Mouse (Mus musculus) monocyte, adult 2 months (primary cell): ENCODE results near the gene Letm1.

Experiments
- DNase-seq, 2 experiments: peaks; one replicate each; pipeline ENCODE4 v3.0.0; 2022; ENCODE audit warnings: low spot score in 2 of 2, low read depth in 1 of 2

The Letm1 gene

GRCm38 (mm10) chr5:33740548-33740947 lies 42.1 kb downstream of the Letm1 start:
- no peak for DNase-seq

- no peak for DNase-seq
Observed at GRCm38 (mm10) chr5:33738341-33738740, 44.3 kb downstream of the Letm1 start.

- no peak for DNase-seq
Observed at GRCm38 (mm10) chr5:33737903-33738321, 44.7 kb downstream of the Letm1 start.

- DNase-seq: no peak
Observed at GRCm38 (mm10) chr5:33736230-33736629, 46.4 kb downstream of the Letm1 start.

- DNase-seq: no peak
Observed at GRCm38 (mm10) chr5:33735412-33736092, 47.1 kb downstream of the Letm1 start.

- no peak for DNase-seq
Observed at GRCm38 (mm10) chr5:33733837-33734236, 48.8 kb downstream of the Letm1 start.

GRCm38 (mm10) chr5:33731051-33731450 lies 51.6 kb downstream of the Letm1 start:
- no peak for DNase-seq

GRCm38 (mm10) chr5:33730516-33730915 lies 52.1 kb downstream of the Letm1 start:
- DNase-seq: no peak

- no peak for DNase-seq
Observed at GRCm38 (mm10) chr5:33728841-33729240, 53.8 kb downstream of the Letm1 start.

GRCm38 (mm10) chr5:33726891-33727290 lies 55.7 kb downstream of the Letm1 start:
- no peak for DNase-seq

GRCm38 (mm10) chr5:33726081-33726647 lies 56.5 kb downstream of the Letm1 start:
- DNase-seq: no peak

GRCm38 (mm10) chr5:33723641-33724465 lies 58.8 kb downstream of the Letm1 start:
- DNase-seq: no peak

- no peak for DNase-seq
Observed at GRCm38 (mm10) chr5:33723019-33723640, 59.5 kb downstream of the Letm1 start.

GRCm38 (mm10) chr5:33722266-33723018 lies 60.2 kb downstream of the Letm1 start:
- DNase-seq: no peak

GRCm38 (mm10) chr5:33721541-33722265 lies 60.9 kb downstream of the Letm1 start, which contains the start of gene Fgfr3:
Gene Fgfr3 (plus strand): TSS chr5:33721674.
- no peak for DNase-seq

GRCm38 (mm10) chr5:33720852-33721490 lies 61.6 kb downstream of the Letm1 start:
- DNase-seq: no peak

- DNase-seq: no peak
Observed at GRCm38 (mm10) chr5:33718460-33718859, 64.2 kb downstream of the Letm1 start.

GRCm38 (mm10) chr5:33716467-33716866 lies 66.2 kb downstream of the Letm1 start:
- DNase-seq: no peak

- no peak for DNase-seq
Observed at GRCm38 (mm10) chr5:33715182-33715581, 67.4 kb downstream of the Letm1 start.

GRCm38 (mm10) chr5:33712550-33712949 lies 70.1 kb downstream of the Letm1 start:
- no peak for DNase-seq
